Mouse (Mus musculus) hindbrain, embryonic 15.5 days (tissue): ENCODE measurements around the gene Olfr414. TPM values are rescaled to one million over a fixed set of nuclear protein-coding genes. Genes with fewer than 3 reads are reported as not detected.

Experiments
- polyA plus RNA-seq: library from polyadenylated mRNA; unstranded; fragments of >200 nt; fragmentation: Nextera tagmentation; extraction: Ambion mirVana; gene quantifications from 2 replicates; pipeline ENCODE4 v1.2.1, GENCODE M21; 2015

Gene Olfr414
- polyA plus RNA-seq, 1 experiment from 2014 or later: not detected

Other genes with a start within 250 kb of the Olfr414 start
- gene Olfr419, start 172.0 kb upstream of the Olfr414 start, polyA plus RNA-seq: not detected in 2 replicates
- not detected in 2 replicates for gene Mptx1, start 93.5 kb upstream of the Olfr414 start, polyA plus RNA-seq
- gene Olfr417, start 58.9 kb upstream of the Olfr414 start, polyA plus RNA-seq: not detected in 2 replicates
- gene Olfr248, start 33.0 kb upstream of the Olfr414 start, polyA plus RNA-seq: not detected in 2 replicates
- gene Olfr220, start 18.0 kb downstream of the Olfr414 start, polyA plus RNA-seq: not detected in 2 replicates
- gene Fmn2, start 77.8 kb downstream of the Olfr414 start, polyA plus RNA-seq: 7.1 and 8.0 TPM in 2 replicates